Mouse (Mus musculus) liver, embryonic 18 days (tissue): Measurements from ENCODE around the gene Nlgn2. TPM values are rescaled to one million over a fixed set of nuclear protein-coding genes. Genes with fewer than 3 reads are reported as not detected.

Experiments used
- polyA plus RNA-seq: library from polyadenylated mRNA; depleted of rRNA; stranded (reverse); fragments of >200 nt; gene quantifications from 2 replicates; pipeline ENCODE4 v1.2.3, GENCODE M21; 2012; rRNA removed

Nlgn2 gene
- polyA plus RNA-seq: 2.2 and 3.1 TPM in 2 replicates

GRCm38 (mm10) chr11:69837604-69837951 is at the start of gene Nlgn2:
Gene Nlgn2 (minus strand): TSS chr11:69837784.

GRCm38 (mm10) chr11:69880853-69881603 is 43.4 kb upstream of the Nlgn2 start, which contains the start of gene Kctd11:
Gene Kctd11 (minus strand): TSS chr11:69881406.

GRCm38 (mm10) chr11:69877878-69878277 is 40.3 kb upstream of the Nlgn2 start, which contains the start of gene Tmem95:
Gene Tmem95 (minus strand): TSS chr11:69878018.

GRCm38 (mm10) chr11:69858113-69858998 is 20.8 kb upstream of the Nlgn2 start, which contains the start of gene Tnk1:
Gene Tnk1 (minus strand): TSS chr11:69858730.

GRCm38 (mm10) chr11:69846198-69846680 is 8.7 kb upstream of the Nlgn2 start, which contains the start of gene Plscr3:
Gene Plscr3 (plus strand): TSS chr11:69846376.

GRCm38 (mm10) chr11:69837952-69838713 is 549 bp upstream of the Nlgn2 start, which contains the start of gene Tmem256:
Gene Tmem256 (plus strand): TSS chr11:69838514.

GRCm38 (mm10) chr11:69822080-69822479 is 15.5 kb downstream of the Nlgn2 start, which contains the start of gene Spem1:
Gene Spem1 (minus strand): TSS chr11:69822180.

GRCm38 (mm10) chr11:69818365-69818764 is 19.2 kb downstream of the Nlgn2 start, which contains the start of gene Spem2:
Gene Spem2 (minus strand): TSS chr11:69818465.

GRCm38 (mm10) chr11:69815155-69815554 is 22.4 kb downstream of the Nlgn2 start, which contains the start of gene Gm39566:
Gene Gm39566 (minus strand): TSS chr11:69815298.

GRCm38 (mm10) chr11:69804972-69805909 is 32.3 kb downstream of the Nlgn2 start, which contains the start of gene Tmem102:
Gene Tmem102 (minus strand): TSS chr11:69805624.

GRCm38 (mm10) chr11:69801379-69801977 is 36.1 kb downstream of the Nlgn2 start, which contains the start of gene Fgf11:
Gene Fgf11 (minus strand): TSS chr11:69801857.

GRCm38 (mm10) chr11:69795168-69795982 is 42.2 kb downstream of the Nlgn2 start, which contains the start of gene Chrnb1:
Gene Chrnb1 (minus strand): TSS chr11:69795943.

Other genes with a start within 250 kb of the Nlgn2 start
- 5.7 and 7.2 TPM in 2 replicates for gene Atp1b2, start 231.8 kb downstream of the Nlgn2 start, polyA plus RNA-seq
- gene Shbg, start 219.9 kb downstream of the Nlgn2 start, polyA plus RNA-seq: 2.6 and 2.9 TPM in 2 replicates
- gene Sat2, start 215.8 kb downstream of the Nlgn2 start, polyA plus RNA-seq: 7.3 and 7.7 TPM in 2 replicates
- 17.5 and 22.6 TPM in 2 replicates for gene Fxr2, start 204.8 kb downstream of the Nlgn2 start, polyA plus RNA-seq
- 0.07 and 0.11 TPM in 2 replicates for gene Sox15, start 182.5 kb downstream of the Nlgn2 start, polyA plus RNA-seq
- 45.9 and 49.8 TPM in 2 replicates for gene Mpdu1, start 175.1 kb downstream of the Nlgn2 start, polyA plus RNA-seq
- 14.8 and 16.0 TPM in 2 replicates for gene Cd68, start 171.6 kb downstream of the Nlgn2 start, polyA plus RNA-seq
- 330 and 348 TPM in 2 replicates for gene Eif4a1, start 165.4 kb downstream of the Nlgn2 start, polyA plus RNA-seq
- 37.6 and 40.5 TPM in 2 replicates for gene Senp3, start 155.7 kb downstream of the Nlgn2 start, polyA plus RNA-seq
- 0.54 and 0.78 TPM in 2 replicates for gene Tnfsf13, start 152.0 kb downstream of the Nlgn2 start, polyA plus RNA-seq
- 4.4 and 4.8 TPM in 2 replicates for gene Tnfsf12, start 141.9 kb downstream of the Nlgn2 start, polyA plus RNA-seq
- 0.96 and 1.1 TPM in 2 replicates for gene Tnfsfm13, start 141.7 kb downstream of the Nlgn2 start, polyA plus RNA-seq
- gene Polr2a, start 79.1 kb downstream of the Nlgn2 start, polyA plus RNA-seq: 5.5 and 8.0 TPM in 2 replicates
- 0.02 TPM in 1 of 2 replicates, not detected in the other for gene Slc35g3, start 75.8 kb downstream of the Nlgn2 start, polyA plus RNA-seq
- 2.3 and 2.8 TPM in 2 replicates for gene Zbtb4, start 71.9 kb downstream of the Nlgn2 start, polyA plus RNA-seq
- gene Chrnb1, start 41.8 kb downstream of the Nlgn2 start, polyA plus RNA-seq: 1.3 and 1.6 TPM in 2 replicates
- 0.43 and 0.58 TPM in 2 replicates for gene Fgf11, start 35.9 kb downstream of the Nlgn2 start, polyA plus RNA-seq
- 1.2 and 1.6 TPM in 2 replicates for gene Tmem102, start 32.2 kb downstream of the Nlgn2 start, polyA plus RNA-seq
- gene Gm39566, start 22.5 kb downstream of the Nlgn2 start, polyA plus RNA-seq: not detected in 2 replicates
- not detected in 2 replicates for gene Spem2, start 19.3 kb downstream of the Nlgn2 start, polyA plus RNA-seq
- gene Spem1, start 15.6 kb downstream of the Nlgn2 start, polyA plus RNA-seq: not detected in 2 replicates
- gene Tmem256, start 730 bp upstream of the Nlgn2 start, polyA plus RNA-seq: 227 and 300 TPM in 2 replicates
- 19.8 and 22.6 TPM in 2 replicates for gene Plscr3, start 8.6 kb upstream of the Nlgn2 start, polyA plus RNA-seq
- 0.49 and 0.73 TPM in 2 replicates for gene Tnk1, start 20.9 kb upstream of the Nlgn2 start, polyA plus RNA-seq
- gene Tmem95, start 40.2 kb upstream of the Nlgn2 start, polyA plus RNA-seq: not detected in 2 replicates
- gene Kctd11, start 43.6 kb upstream of the Nlgn2 start, polyA plus RNA-seq: 1.2 TPM in 2 replicates
- gene Acap1, start 57.8 kb upstream of the Nlgn2 start, polyA plus RNA-seq: 7.9 and 10.7 TPM in 2 replicates
- 0.36 and 0.38 TPM in 2 replicates for gene 2810408A11Rik, start 63.2 kb upstream of the Nlgn2 start, polyA plus RNA-seq
- 11.4 and 13.4 TPM in 2 replicates for gene Neurl4, start 63.3 kb upstream of the Nlgn2 start, polyA plus RNA-seq
- gene Gps2, start 76.1 kb upstream of the Nlgn2 start, polyA plus RNA-seq: 43.2 and 45.2 TPM in 2 replicates
- gene Eif5a, start 84.2 kb upstream of the Nlgn2 start, polyA plus RNA-seq: 578 and 620 TPM in 2 replicates
- gene Ybx2, start 98.0 kb upstream of the Nlgn2 start, polyA plus RNA-seq: 0.08 and 0.42 TPM in 2 replicates
- 8.7 and 9.0 TPM in 2 replicates for gene Slc2a4, start 110.4 kb upstream of the Nlgn2 start, polyA plus RNA-seq
- 3.2 and 4.8 TPM in 2 replicates for gene Cldn7, start 127.0 kb upstream of the Nlgn2 start, polyA plus RNA-seq
- gene Ctdnep1, start 143.4 kb upstream of the Nlgn2 start, polyA plus RNA-seq: 23.5 and 24.9 TPM in 2 replicates
- 34.3 and 36.0 TPM in 2 replicates for gene Elp5, start 144.7 kb upstream of the Nlgn2 start, polyA plus RNA-seq
- gene Gabarap, start 153.4 kb upstream of the Nlgn2 start, polyA plus RNA-seq: 191 and 207 TPM in 2 replicates
- gene Phf23, start 158.0 kb upstream of the Nlgn2 start, polyA plus RNA-seq: 15.0 and 15.6 TPM in 2 replicates
- 4.2 and 4.6 TPM in 2 replicates for gene Dvl2, start 162.8 kb upstream of the Nlgn2 start, polyA plus RNA-seq
- 164 and 167 TPM in 2 replicates for gene Acadvl, start 177.6 kb upstream of the Nlgn2 start, polyA plus RNA-seq
- 1.6 and 2.3 TPM in 2 replicates for gene Dlg4, start 179.2 kb upstream of the Nlgn2 start, polyA plus RNA-seq
- gene Asgr1, start 216.3 kb upstream of the Nlgn2 start, polyA plus RNA-seq: 170 and 192 TPM in 2 replicates